Mouse (Mus musculus) midbrain, embryonic 16.5 days (tissue): ENCODE measurements around the gene Tmem35b. TPM values are rescaled to one million over a fixed set of nuclear protein-coding genes. Genes with fewer than 3 reads are reported as not detected.

ENCODE experiments used
- polyA plus RNA-seq: library from polyadenylated mRNA; unstranded; fragments of >200 nt; fragmentation: Nextera tagmentation; extraction: Ambion mirVana; gene quantifications from 2 replicates; pipeline ENCODE4 v1.2.1, GENCODE M21; 2015

The Tmem35b gene
- polyA plus RNA-seq, 1 experiment from 2014 or later: 18.1 TPM

Other genes starting within 250 kb of the Tmem35b start
- gene Zmym4, start 155.6 kb upstream of the Tmem35b start, polyA plus RNA-seq: 27.8 and 28.5 TPM in 2 replicates
- 56.4 and 63.4 TPM in 2 replicates for gene Sfpq, start 102.4 kb upstream of the Tmem35b start, polyA plus RNA-seq
- gene Zmym1, start 62.5 kb upstream of the Tmem35b start, polyA plus RNA-seq: 31.5 and 32.5 TPM in 2 replicates
- 41.0 and 44.3 TPM in 2 replicates for gene Zmym6, start 46.3 kb upstream of the Tmem35b start, polyA plus RNA-seq
- gene Dlgap3, start 45.5 kb downstream of the Tmem35b start, polyA plus RNA-seq: 17.6 and 19.5 TPM in 2 replicates
- 42.0 and 44.8 TPM in 2 replicates for gene Smim12, start 120.1 kb downstream of the Tmem35b start, polyA plus RNA-seq
- 18.1 and 20.8 TPM in 2 replicates for gene Gja4, start 190.3 kb downstream of the Tmem35b start, polyA plus RNA-seq
- gene Gjb3, start 207.2 kb downstream of the Tmem35b start, polyA plus RNA-seq: 0.11 and 0.55 TPM in 2 replicates
- gene Gjb4, start 230.4 kb downstream of the Tmem35b start, polyA plus RNA-seq: 0.13 and 0.14 TPM in 2 replicates
- 0.18 TPM in 1 of 2 replicates, not detected in the other for gene Gjb5, start 234.5 kb downstream of the Tmem35b start, polyA plus RNA-seq